Mouse (Mus musculus) midbrain, postnatal 0 days (tissue): ENCODE data around the gene Col13a1. TPM values are rescaled to one million over a fixed set of nuclear protein-coding genes. Genes with fewer than 3 reads are reported as not detected.

ENCODE experiments used
- ATAC-seq: fragments of 200-750 bp; cut with Nextera tagmentation; 2 replicates; pipeline ENCODE4 v1.8.0; 2017; ENCODE audit warnings: moderate number of reproducible peaks, mild to moderate bottlenecking, moderate TSS enrichment, moderate library complexity; ENCODE audit not compliant: low FRiP score
- DNase-seq: peaks from one replicate; pipeline ENCODE4 v3.0.0-alpha.2; 2015; ENCODE audit warnings: low spot score
- H3K27ac ChIP-seq: fragments of 300-500 bp; sonication (generic); 2 replicates; pipeline ENCODE4 v1.5.1; 2014; ENCODE audit warnings: low read depth, mild to moderate bottlenecking, low read length, mixed read lengths
- H3K27me3 ChIP-seq: fragments of 300-500 bp; sonication (generic); 2 replicates; pipeline ENCODE4 v1.6.1; 2014; ENCODE audit warnings: low read length, control low read depth, mixed read lengths; ENCODE audit not compliant: insufficient read depth
- H3K36me3 ChIP-seq: fragments of 300-500 bp; sonication (generic); 2 replicates; pipeline ENCODE4 v1.6.1; 2014; ENCODE audit warnings: low read length, control low read depth, mixed read lengths; ENCODE audit not compliant: insufficient read depth
- H3K4me1 ChIP-seq: fragments of 300-500 bp; sonication (generic); 2 replicates; pipeline ENCODE4 v1.6.1; 2014; ENCODE audit warnings: mild to moderate bottlenecking, control low read depth, antibody characterized with exemption, low read length, mixed read lengths; ENCODE audit not compliant: insufficient read depth
- H3K4me2 ChIP-seq: fragments of 300-500 bp; sonication (generic); 2 replicates; pipeline ENCODE4 v1.6.1; 2014; ENCODE audit warnings: low read depth, mild to moderate bottlenecking, low read length, mixed read lengths; ENCODE audit not compliant: poor library complexity, severe bottlenecking
- H3K4me3 ChIP-seq: fragments of 300-500 bp; sonication (generic); 2 replicates; pipeline ENCODE4 v1.5.1; 2014; ENCODE audit warnings: low read depth, mild to moderate bottlenecking, low read length, moderate library complexity
- H3K9ac ChIP-seq: fragments of 300-500 bp; sonication (generic); replicated peaks from 2 replicates; pipeline ENCODE4 v1.6.1; 2014; ENCODE audit warnings: mild to moderate bottlenecking, low read length, moderate library complexity, mixed read lengths; ENCODE audit not compliant: poor library complexity, severe bottlenecking
- H3K9me3 ChIP-seq: fragments of 300-500 bp; sonication (generic); 2 replicates; pipeline ENCODE4 v1.6.1; 2016; ENCODE audit warnings: low read length, control low read depth
- CTCF ChIP-seq: IDR thresholded peaks from 2 replicates; pipeline ENCODE4 v1.5.1; 2016; ENCODE audit warnings: antibody characterized with exemption, mild to moderate bottlenecking
- WGBS: fragments of 180-500 bp; shearing (Covaris S2); extraction: QIAGEN DNeasy Blood & Tissue Kit; methylation state at CpG from one replicate; pipeline ENCODE4 v1.1.7; 2014; 5-methylcytosine and 5-hydroxymethylcytosine counted together
- polyA plus RNA-seq: library from polyadenylated mRNA; unstranded; fragments of >200 nt; fragmentation: Nextera tagmentation; extraction: Ambion mirVana; gene quantifications from 2 replicates; pipeline ENCODE4 v1.2.1, GENCODE M21; 2015
- total RNA-seq: library from RNA; depleted of rRNA; stranded (reverse); fragments of >200 nt; gene quantifications from 2 replicates; pipeline ENCODE4 v1.2.3, GENCODE M21; 2014

Col13a1 gene
- total and polyA plus RNA-seq, 2 experiments from 2014 or later = 1.2 to 3.7 TPM

DNA sequence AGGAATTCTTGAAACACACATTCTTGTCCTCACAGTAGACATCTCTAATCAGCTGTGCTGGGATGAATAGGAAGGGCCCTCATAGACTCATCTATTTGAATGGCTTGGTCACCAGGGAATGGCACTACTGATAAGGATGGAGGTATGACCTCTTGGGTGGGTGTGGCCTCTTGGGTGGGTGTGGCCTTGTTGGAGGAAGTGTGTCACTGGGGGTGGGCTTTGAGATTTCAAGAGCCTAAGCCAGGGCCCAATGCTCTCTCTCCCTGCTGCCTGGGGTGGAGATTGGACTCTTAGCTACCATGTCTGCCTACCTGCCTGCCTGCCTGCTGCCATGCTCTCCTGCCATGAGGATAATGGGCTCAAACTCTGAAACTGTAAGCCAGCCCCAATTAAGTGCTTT, 53.2 kb downstream of the Col13a1 start:
- Histone ChIP-seq H3K27ac (no peak overlapping the region), H3K4me3 (no peak overlapping the region), H3K4me2 (no peak overlapping the region), H3K9ac (no peak overlapping the region), H3K4me1 (no peaks in the 10 kb centered on the region; the same call in 1 of the 2 replicates), H3K9me3 (no peaks in the 10 kb centered on the region), H3K36me3 (no peaks in the 10 kb centered on the region), H3K27me3 (no peaks in the 10 kb centered on the region)
- TF ChIP-seq CTCF = no peak
- DNase-seq (no peak), ATAC-seq (no peak)

DNA sequence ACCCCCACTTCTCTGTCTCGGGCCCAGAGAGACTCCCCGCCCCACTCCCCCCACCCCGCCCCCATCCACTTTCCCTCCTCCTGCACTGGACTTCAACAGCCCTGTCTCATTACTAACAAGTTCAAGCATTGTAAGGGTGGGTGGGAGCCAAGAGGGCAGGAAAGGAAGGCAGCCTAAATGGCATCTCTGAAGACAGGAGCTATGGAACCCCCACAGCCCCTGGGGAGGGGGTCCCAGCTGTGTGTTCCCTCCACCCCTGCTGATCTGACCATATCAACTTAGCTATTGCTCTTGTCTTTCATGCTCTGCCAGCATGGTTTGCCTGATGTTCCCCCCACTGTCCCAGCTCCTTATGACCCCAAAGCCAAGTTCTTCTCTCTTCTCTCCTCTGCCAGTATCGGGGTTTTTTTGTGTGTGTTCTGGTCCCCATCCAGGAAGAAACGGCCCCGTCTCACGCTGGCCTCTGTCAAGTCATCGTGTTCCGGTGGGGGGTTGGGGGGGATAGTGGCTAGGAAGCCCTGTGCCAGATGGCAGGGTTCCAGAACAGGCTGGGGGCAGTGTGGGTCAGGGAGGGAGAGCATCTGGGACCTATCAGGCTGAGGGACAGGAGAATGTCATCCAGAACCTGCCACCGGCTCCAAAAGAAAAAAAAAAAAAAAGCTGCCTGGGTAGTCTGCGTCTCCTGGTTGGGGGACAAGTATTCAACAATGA, 58.1 kb downstream of the Col13a1 start:
- no peak overlapping the region for H3K4me3 ChIP-seq

DNA sequence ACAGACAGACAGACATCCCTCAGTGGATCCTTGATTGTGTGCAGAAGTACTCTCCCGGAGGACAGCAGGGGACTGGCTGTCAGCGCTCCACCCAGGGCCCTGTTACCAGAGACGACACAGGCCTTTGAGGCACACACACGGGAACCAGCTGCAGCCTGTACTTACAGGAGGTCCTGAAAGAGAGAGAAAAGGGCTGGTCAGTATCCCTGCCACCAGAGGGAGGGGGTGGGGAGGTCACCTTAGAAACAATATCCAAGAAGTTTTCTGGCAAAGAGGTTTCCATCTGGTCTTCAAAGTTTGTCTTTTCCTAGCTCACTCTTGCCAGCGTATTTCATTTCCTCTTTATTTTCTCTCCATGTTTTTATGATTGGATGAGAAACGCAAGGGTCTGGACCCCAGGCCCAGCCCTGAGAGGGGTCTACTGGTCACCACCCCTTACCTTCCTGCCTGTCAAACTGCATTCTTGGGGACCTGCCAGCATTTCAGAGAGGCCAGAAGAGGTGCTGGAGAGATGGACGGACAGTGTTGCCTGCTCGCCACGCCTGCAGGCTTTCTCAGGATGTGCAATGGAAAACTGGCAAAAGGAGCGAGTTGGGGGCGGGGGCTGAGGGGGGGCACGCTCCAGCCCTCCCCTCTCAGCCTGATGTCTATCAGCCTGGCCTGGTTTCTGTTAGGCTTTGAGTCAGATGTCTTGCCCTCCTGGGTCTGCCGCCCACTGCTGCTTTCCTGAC, 58.8 kb downstream of the Col13a1 start:
- no peak for TF ChIP-seq CTCF
- Histone ChIP-seq H3K27me3 (no peaks in the 10 kb centered on the region), H3K9ac (no peak overlapping the region), H3K4me3 (no peak overlapping the region), H3K9me3 (peaks cover 8% of the 10 kb centered on the region; the same call in 1 of the 2 replicates), H3K4me1 (no peaks in the 10 kb centered on the region), H3K27ac (no peak overlapping the region), H3K4me2 (no peak overlapping the region), H3K36me3 (no peaks in the 10 kb centered on the region)
- peak; percentile 38; the same call in 1 of the 2 replicates for ATAC-seq
- 47% methylated on average over 12 of the region's 13 CpGs for WGBS
- DNase-seq = peak; percentile 16

More for the DNA sequence above, 58.1 kb downstream of the Col13a1 start:
- no peaks in the 10 kb centered on the region for H3K4me1 ChIP-seq
- no peak overlapping the region for H3K4me2 ChIP-seq
- peak; percentile 29 for DNase-seq
- H3K27ac ChIP-seq = no peak overlapping the region
- no peaks in the 10 kb centered on the region for H3K27me3 ChIP-seq
- no peak overlapping the region for H3K9ac ChIP-seq
- H3K9me3 ChIP-seq = 0 out of 2 replicates have a peak, but pooled peaks cover 3% of the 10 kb centered on the region
- H3K36me3 ChIP-seq = no peaks in the 10 kb centered on the region
- ATAC-seq = no peak
- 50% methylated on average over 11 of the region's 11 CpGs for WGBS
- TF ChIP-seq CTCF = no peak

DNA sequence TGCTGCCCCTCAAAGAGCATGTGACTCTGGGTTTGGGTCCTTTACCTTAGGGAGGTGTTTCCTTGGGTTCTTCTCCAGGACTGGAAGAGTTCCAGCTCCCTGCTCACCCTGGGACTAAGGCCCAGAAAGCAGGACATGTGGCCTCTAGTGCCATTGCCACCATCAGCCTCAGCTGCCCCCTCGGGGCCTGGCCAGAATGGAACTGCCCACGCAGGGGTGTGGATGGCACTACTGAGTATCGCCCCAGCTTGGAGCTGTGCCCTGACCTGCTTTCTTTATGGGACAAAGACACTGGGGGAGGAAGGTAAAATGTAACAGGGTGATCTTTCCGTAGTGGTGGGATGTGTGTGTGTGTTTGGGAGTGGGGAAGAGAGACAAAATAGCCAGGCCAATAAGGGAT, 59.4 kb downstream of the Col13a1 start:
- no peak for DNase-seq
- TF ChIP-seq CTCF = no peak
- Histone ChIP-seq H3K4me2 (no peak overlapping the region), H3K9ac (no peak overlapping the region), H3K9me3 (peaks cover 12% of the 10 kb centered on the region; the same call in 1 of the 2 replicates), H3K36me3 (no peaks in the 10 kb centered on the region), H3K27me3 (no peaks in the 10 kb centered on the region), H3K4me1 (no peaks in the 10 kb centered on the region), H3K27ac (no peak overlapping the region), H3K4me3 (no peak overlapping the region)
- ATAC-seq = no peak
- WGBS = 76% methylated on average over 4 of the region's 4 CpGs

DNA sequence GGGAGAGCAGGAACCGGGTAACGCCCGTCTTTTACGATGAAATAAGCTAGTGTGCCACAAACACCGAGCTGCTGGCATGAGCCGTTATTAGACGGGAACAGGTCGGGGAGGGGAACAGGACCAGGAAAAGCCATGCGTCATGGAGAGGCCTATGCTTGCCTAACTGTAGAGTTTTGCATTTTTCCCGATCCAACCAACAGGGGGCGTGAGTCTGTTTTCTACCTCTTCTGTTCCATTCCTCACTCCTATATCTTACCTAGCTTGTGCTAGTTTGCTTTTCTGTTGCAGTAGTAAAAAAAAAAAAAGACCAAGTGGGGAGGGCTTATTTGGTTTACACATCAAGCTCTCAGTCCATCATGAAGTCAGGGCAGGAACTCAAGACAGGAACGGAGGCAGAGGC, 61.8 kb downstream of the Col13a1 start:
- no peak for DNase-seq
- H3K4me2 ChIP-seq = no peak overlapping the region
- no peak overlapping the region for H3K4me3 ChIP-seq
- peaks cover 12% of the 10 kb centered on the region; the same call in 1 of the 2 replicates for H3K9me3 ChIP-seq
- TF ChIP-seq CTCF = no peak
- H3K27me3 ChIP-seq = no peaks in the 10 kb centered on the region
- H3K4me1 ChIP-seq = no peaks in the 10 kb centered on the region
- WGBS = 97% methylated on average over 12 of the region's 12 CpGs
- no peak for ATAC-seq
- H3K36me3 ChIP-seq = no peaks in the 10 kb centered on the region
- H3K9ac ChIP-seq = no peak overlapping the region
- no peak overlapping the region for H3K27ac ChIP-seq

DNA sequence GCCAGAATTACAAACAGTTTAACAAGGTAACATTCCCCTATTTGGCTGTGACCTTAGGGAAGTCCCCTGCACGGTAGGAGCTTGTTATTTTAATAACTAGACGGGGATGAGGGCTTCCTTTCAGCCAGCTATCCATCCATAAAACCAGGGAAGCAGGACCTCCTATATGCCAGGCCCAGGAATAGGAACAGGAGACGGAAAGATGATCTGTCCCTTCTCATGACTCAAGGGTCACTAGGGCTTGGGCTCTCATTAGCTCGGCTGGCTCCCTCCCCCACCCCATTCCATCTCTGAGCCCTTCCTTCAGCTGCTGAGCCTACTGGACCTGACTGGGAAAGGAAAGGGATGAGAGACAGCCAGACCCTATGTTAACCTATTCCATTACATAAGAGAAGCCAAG, 67.1 kb downstream of the Col13a1 start:
- Histone ChIP-seq H3K27me3 (no peaks in the 10 kb centered on the region), H3K9ac (no peak overlapping the region), H3K27ac (no peak overlapping the region), H3K4me3 (no peak overlapping the region), H3K4me2 (no peak overlapping the region), H3K4me1 (no peaks in the 10 kb centered on the region), H3K36me3 (no peaks in the 10 kb centered on the region), H3K9me3 (peaks cover 12% of the 10 kb centered on the region; the same call in 1 of the 2 replicates)
- 73% methylated on average over 4 of the region's 4 CpGs for WGBS
- ATAC-seq = no peak
- no peak for DNase-seq
- no peak for TF ChIP-seq CTCF
